Mouse (Mus musculus): ENCODE results near the gene Gm44805.

The Gm44805 gene

DNA sequence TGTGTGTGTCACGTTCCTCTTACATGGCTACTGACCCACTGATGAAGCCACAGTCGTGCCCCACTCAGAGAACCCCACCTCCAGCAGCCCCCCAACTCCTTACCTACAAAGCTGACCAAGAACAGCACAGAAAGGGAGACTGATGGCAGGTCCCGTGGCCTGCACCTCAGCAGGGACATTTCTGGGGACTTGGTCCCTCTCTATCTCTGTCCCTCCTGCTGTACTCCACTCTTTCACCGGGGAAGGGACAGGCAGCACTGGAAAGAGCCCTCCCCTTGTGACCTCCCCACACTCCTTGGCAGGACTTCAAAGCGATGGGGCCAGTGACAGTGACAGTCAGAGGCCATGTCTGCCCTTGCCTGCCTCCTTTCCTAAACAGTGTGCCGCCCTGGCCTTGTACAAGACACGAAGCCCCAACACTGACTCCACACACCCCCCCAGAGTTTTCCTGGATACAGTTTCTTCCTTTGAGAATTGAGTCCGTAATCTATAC, at the start of gene Gm44805, which contains the start of gene Apoc4:
TSS of gene Gm44805 (minus strand) at position 222 of the 493 bp plus-strand sequence.
TSS of gene Apoc4 (minus strand) at position 278 of the 493 bp plus-strand sequence.
- no peak for DNase-seq

DNA sequence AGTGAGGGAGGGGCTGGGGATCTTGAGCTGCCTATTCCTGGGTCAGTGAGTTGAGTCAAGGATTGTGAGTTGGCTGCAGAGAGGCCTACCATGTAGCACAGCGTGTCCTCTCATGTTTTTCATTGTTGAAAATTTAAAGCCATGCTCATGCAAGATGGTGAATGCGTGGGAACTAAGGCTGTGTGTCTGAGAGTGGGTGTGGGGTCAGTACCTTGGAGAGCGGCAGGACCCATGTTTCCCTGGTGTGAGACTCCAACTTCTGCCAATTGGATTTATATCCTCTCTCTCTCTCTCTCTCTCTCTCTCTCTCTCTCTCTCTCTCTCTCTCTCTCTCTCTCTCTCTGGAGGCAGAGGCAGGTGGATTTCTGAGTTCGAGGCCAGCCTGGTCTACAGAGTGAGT, 45.3 kb upstream of the Gm44805 start:
- DNase-seq: no peak

DNA sequence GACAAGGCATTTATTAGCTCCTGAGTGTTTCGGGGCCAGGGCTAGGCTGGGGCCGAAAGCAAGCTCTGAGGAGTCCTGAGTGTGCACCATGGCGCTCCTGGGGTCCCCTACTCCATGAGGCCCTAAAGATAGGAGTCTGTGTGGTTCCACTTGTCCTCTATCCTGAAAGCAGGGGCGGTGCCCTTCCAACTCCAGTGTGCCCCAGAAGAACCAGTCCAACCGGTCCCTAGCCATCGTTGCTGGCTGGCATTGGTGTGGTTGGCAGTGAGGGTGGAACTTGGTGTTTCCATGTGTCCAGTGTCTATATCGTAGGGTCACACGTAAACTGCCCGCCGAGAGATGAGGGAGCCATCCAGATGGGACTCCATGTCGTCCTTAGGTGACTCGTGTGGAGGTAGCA, 42.9 kb upstream of the Gm44805 start:
- no peak for DNase-seq

DNA sequence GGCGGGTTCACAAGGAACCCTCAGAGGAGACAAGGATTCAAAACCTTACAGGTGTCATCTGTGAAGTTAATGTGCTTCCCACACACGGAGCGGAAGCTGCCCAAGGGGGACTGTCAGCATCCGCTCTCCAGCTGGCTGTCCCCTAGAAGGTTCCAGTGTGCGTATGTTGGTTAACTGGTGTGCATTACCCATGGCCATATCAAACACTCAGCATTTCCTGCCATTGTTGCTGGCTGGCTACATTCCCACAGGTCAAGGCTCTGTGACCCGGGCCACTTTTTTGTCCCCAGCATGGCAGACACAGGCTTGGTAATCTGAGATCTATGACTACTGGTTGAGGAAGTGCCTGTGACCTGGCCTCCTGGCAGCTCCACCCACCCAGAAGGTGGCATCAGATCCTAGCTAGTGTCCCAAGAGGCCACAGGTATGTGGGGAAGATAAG, 41.6 kb upstream of the Gm44805 start:
- no peak for DNase-seq

DNA sequence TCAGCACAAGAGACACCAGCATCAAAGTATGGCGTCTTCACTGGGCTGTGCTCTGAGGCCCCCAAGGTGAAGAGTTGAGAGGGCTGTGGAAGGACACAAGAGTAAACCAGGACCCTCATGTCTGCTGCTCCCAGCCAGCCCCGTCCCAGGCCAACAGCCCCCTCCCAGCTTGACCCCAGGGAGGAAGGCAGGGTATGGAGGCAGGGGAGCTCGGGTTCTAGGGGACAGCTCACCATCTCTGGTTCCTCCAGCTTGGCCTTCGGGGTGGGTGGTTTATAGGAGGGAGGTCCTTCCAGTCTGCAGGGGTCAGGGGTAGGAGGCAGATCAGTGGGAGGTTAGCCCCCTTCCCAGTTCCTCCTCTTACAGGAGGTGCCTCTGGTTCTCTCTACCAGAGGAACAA, 38.0 kb upstream of the Gm44805 start:
- DNase-seq: no peak

DNA sequence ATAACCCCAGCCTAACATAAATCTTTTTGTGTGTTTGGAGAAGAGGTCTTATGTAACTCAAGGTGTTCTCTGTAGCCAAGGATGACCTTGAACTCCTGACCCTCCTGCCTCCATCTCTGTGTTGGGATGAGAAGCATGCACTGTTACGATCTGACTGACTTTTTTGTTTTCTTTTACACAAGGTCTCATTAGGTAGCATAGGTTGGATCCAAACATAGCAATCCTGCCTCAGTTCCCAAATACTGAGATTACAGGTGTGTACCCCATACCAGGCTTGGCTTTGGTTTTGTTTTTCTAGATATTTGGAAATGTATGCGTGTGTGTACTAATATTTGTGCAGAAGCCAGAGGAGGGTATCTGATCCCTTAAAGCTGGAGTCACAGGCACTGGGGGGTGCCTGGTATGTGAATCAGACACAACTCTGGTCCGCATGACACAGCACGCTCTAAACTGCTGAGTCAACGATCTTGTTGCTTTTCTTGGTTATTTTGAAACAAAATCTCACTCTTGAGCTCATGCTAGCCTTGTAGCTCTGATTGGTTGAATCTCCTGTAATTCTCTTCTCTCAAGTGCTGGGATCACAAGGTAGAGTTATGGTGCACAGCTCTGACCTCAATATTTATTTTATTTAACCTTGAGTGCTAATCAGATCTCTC, 37.2 kb upstream of the Gm44805 start:
- DNase-seq: no peak

DNA sequence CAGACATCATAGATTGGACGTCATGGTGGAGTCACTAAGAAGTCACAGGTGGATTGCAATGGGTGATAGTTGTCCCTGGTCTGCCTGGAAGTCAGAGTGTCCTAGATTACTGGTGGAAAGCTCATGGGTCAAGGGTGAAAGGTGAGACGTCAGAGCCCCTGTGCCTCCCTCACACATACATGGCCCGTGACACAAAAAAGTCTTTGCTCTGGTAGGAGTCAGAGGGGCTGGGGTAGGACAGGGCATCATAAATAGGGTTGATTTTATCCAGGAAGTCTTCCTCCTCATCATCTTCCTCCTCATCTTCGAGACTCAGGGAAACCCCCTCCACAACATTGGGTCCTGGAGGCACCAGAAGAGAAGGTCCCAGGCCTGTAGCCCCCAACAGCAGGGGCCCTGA, 36.1 kb upstream of the Gm44805 start:
- DNase-seq: no peak

DNA sequence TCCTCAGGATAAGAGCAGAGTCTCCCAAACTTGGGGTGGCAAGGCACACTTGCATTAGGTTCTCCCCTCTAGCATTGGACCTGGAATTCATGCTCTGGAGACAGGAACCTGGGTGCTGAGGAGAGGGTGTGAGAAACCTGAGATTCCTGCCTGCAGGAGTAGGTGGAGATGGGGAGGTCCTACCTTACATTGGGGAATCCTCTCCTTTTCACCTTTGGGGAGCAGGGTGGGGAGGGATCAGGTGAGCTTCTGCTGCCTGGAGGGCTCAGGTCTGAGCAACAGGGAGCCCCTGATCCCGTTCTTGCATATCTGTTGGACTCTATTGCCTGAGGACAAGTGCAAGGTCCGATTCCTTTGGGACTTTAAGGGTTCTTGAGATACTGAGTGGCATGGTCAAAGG, 35.6 kb upstream of the Gm44805 start:
- no peak for DNase-seq

DNA sequence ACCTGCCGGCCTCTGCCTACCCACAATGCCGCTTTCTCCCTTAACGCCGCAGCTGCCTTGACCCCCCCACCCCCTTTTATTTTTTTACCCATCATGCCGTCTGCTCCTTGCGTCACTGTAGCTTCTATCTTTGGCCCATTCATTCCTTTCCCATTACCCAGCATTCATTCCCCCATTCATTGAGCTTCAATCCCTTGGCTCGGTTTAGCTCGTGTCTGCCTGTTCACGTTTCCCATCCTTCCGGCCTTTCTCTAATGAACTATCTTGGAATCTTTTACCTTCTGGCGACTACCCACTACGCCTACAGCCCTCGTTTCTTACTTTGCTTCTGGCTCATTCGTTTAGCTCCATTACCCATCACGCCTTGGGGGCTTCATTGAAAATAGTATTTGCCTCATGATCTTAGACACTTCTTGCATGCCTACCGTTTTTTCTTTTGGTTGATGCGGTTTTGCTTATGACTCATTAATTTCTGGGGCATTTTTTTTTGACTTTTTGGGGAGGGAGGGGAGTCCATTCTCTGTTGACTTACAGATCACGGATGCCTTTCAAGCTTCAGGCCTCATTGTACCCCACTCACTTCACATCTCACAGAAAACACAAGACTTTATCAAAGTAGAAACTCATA, 34.9 kb upstream of the Gm44805 start:
- no peak for DNase-seq

DNA sequence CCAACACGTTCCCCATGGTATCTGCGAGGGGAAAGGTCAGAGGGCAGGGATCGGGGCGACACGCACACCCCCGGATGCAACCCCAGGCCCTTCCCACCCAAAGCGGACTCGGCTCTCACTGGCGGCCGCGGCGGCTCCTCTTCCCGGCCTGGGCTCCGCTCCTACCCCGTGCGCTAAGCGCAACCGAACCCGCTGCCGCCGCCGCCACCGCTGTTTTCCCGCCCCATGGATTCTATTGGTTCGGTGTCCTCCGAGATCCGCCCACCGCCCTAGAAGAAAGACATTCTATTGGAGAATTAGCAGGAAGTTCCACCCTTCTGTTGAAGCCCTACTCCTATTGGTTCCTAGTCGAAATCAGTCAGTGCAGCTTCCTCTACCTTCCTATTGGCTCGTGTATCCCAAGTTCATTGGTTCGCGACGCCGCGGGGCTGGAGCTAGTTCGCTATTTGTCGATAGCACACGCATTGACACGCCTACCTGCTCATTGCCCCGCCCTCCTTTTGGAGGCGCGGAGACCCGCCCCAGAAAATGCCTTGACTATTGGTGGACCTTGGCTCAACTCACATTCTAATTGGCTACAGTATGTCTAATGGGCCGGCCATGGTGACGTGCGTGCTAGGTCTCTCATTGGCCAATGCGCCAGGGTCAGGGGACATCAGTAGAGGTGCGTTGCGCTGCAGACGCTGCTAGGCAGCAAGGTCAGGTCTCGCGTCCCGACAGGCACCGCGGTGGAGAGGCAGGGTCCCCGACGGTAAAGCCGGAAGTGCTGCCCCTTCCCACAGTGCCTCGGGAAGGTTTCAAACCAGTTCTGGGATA, 34.2 kb upstream of the Gm44805 start, which contains the start of gene Tomm40:
TSS of gene Tomm40 (minus strand) at position 200 of the 816 bp plus-strand sequence.
- peak; percentile 98 for DNase-seq

DNA sequence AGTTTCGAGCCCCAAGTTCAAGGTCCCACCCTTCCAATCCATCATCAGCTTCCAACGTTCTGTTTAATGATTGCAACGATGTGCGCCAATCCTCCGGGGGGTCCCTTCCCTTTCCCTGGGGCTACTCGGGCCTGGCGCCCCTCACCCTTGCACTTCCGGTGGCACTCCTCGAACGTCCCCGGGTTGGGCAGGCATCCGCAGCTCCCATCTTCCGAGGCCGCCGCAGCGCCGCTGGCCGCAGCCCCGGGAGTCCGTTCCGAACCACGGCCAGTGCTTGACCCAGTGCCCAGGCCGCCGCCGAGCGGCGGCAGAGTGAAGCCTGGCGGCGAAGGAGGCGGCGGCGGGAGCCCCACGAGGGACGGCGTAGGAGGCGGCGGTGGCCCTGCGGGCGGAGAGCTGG, 33.6 kb upstream of the Gm44805 start:
- peak in 1 of 2 experiments; percentile 28 for DNase-seq

DNA sequence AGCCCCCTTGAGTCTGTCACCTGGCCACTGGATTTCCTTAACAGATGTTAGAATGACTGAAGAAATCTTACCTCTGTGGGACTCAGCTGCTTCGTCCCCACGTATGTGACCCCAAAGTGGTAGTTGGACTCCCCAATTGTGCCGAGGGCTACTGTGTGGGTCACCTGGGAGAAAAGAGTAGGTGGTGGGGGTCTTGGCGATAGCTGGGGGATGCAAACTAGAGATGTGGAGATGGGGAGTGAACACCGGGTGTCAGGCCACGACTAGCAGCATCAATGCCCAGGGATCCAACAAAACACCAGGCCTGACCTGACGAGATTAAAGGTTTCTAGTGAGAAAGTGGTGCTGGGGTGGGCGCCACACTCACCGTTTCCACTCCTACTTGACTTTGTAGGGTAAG, 32.4 kb upstream of the Gm44805 start:
- DNase-seq: no peak

DNA sequence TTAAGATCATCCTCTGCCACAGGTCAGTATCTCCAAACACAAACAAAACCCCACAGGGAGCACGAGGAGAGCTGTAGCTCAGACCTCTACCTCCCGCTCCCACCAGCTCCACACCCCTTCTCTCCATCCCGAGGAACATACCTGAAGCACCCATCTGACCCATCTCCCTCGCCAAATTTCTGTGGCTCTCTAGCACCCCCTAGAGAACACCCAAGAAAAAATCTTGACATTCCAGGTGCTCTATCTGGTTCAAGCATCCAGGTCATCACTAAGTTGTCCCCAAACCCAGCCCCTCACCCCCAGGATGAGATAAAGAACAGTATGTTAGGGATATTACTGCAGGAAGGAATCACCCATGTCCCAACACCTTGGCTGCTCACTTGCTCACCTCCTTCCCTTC, 32.0 kb upstream of the Gm44805 start:
- DNase-seq: peak; percentile 38 to 44

DNA sequence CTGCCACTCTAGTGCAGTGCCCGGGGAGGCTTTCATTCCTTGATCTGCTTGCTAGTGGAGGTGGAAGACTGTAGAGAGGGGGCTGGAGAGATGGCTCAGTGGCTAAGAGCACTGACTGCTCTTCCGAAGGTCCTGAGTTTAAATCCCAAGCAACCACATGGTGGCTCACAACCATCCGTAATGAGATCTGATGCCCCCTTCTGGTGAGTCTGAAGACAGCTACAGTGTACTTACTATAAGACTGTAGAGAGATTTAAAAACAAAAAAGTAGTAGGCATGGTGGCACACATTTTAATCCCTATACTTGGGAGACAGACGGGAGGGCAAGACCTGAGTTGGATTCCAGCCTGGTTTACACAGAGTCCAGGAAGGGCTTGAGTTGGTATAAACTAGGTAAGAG, 31.2 kb upstream of the Gm44805 start:
- DNase-seq: no peak

DNA sequence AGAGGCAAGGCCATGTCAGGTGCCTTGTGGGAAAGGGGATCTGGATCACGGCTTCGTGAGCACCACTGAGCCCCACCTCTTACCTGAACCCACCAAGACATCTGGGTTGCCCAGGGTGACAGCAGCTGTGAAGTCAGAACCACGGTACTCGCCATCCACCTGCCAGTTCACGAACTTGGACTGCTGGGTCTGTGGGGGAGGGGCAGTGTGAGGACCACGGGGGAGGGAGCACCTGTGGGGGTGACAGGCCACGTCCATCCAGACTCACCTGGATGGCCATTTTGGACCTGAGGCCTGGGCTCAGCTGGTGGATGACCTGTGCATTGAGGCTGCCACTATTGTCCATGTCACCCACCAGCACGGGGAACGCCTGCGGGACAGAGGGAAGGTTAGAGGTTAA, 29.4 kb upstream of the Gm44805 start:
- no peak for DNase-seq

DNA sequence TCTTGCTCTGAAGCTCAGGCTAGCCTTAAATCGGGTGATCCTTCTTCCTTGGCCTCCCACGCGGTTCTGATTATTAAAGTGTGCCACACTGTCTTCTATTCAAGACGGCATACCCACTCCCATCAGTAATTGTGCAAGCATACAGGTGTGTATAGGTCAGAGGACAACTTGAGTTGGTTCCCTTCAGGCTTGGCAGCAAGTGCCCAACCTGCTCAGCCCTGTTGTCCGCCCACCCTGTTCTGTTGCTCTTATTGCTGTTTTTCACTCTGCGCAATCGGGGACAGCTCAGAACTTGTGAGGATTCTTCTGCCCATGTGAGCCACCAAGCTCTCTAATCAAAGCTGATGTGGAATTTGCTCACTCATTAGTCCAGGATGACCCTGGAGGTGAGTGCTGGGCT, 24.0 kb upstream of the Gm44805 start:
- no peak for DNase-seq

DNA sequence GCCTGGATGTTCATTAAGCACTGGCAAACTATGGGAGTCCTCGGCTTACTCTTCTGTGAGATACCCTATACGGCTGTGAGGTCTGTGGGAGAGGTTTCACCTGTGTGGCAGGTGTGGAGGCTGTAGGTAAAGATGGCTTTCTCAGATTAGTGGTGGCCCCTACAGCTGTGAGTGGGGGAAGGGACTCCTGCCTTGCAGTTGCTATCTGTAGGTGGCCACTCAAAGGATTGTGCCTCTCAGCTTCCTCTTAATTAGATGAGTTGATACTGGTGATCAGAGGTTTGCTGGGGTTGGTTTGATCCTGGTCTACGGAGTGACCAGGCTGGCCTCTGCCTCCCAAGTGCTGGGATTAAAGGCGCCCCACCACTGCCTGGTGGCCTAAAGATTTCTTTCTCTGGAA, 23.3 kb upstream of the Gm44805 start:
- no peak for DNase-seq

DNA sequence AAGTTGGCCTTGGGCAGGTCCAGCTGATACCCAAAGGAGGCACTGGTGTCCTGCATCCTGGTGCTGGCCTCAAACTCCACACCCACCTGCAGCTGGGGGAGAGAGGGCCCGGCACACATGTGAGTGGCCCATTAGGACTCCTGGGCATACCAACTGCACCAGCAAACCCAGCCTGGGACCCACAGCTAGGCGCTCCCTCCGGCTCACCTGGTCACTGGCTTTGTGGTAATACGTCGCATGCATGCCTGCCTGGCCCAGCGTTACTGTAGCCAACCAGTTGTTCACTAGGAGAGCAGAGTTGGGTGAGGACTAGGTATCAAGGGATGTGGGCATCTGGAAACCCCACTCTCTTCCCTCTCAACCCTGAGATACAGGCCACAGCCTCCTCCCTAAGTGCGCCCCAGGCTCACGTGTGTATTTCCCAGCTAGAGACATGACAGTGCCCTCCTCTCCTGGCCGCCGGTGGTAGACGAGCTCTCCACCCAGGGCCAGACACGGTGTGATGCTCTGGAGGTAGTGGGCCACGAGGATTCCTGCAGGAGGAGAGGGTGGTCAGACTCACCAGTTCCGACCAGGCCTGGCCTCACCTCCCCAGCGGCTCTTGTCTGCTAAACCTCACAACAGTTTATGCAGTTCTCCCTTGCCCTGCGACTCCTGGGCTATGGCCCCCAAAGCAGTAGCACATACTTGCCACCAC, 21.8 kb upstream of the Gm44805 start:
- no peak for DNase-seq

DNA sequence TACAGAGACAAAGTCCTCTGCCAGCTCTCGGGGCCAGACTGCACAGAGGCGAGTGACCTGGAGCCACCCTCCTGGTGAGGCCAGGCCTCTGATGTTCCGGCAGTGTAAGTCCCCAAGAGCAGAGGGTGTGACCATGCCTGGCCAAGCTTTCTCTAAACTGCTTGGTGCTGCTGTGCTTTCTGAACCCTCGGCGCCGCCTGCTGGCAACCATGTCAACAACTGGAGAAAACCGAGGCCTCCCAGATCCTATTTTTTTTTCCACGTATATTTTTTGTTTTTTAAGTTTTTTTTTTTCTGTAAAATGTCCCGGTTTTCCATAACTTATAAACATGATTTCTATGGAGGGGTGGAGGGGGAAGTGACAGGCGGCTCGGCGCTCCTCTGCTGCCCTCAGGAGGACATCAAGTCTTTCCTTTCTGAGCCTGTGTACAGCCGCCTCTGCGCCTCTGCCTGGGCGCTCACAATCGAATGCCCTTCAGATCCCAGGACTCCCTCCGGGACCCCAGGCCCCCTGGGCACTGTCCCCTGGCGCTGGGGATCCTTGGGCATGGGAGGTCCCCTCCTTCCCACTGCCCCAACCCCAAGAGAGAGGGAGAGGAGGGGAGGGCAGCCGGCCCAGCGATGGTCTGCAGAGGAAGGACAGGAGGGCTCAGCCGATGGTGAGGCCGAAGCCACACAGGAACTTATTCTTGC, 20.0 kb upstream of the Gm44805 start:
- peak; percentile 44 to 52 for DNase-seq

DNA sequence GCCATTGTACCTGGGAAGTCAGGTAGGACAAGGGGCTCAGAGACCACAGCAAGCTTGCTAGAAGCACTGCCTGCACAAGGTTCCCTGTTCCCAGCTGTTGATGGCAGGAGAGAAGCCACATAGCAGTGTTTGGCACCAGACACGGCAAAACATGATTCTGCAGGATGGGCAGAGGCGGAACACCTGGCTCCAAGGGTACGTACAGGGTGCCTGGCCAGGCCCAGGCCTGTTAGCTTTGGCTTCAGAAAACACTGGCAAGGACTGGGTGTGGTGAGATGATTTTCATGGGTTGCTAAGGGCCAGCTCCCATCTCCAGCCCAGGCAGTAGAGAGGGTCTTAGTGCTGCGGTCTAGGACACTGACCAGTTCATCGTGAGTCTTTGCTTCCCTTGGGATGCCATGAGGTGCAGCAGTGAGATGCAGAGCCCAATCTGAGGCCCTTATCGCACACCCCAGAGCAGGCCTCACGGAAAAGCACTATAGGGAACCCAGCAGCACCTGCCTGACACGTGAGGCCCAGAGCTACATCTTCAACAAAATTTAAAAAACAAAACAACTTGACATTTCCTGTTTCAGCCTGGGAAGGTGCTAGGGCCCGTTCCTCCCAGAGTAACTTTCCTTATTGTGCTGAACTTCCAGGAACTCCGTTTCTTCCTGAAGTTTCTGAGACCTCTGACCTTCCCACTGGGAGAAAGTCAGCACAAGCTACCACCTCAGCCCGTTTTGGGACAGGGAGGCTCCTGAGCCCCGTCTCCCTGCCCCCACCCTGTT, 19.3 kb upstream of the Gm44805 start:
- no peak for DNase-seq

DNA sequence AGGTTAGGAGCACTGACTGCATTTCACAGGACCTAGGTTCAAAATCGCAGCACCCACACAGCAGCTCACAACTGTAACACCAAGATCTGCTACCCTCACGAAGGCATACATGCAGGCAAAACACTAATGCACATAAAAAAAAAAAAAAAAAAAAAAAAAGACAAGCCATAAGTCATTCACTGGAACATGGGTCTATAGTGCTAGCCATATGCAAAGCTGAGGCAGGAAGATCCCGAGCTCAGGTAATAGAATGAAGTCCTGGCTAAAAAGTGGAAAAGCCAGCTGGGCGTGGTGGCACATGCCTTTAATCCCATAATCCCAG, 18.6 kb upstream of the Gm44805 start:
- DNase-seq: no peak

Measured in cerebellum, postnatal 36 days (tissue).